ENCODE assay signal across 9 mouse cellular contexts in the genomic region with DNA sequence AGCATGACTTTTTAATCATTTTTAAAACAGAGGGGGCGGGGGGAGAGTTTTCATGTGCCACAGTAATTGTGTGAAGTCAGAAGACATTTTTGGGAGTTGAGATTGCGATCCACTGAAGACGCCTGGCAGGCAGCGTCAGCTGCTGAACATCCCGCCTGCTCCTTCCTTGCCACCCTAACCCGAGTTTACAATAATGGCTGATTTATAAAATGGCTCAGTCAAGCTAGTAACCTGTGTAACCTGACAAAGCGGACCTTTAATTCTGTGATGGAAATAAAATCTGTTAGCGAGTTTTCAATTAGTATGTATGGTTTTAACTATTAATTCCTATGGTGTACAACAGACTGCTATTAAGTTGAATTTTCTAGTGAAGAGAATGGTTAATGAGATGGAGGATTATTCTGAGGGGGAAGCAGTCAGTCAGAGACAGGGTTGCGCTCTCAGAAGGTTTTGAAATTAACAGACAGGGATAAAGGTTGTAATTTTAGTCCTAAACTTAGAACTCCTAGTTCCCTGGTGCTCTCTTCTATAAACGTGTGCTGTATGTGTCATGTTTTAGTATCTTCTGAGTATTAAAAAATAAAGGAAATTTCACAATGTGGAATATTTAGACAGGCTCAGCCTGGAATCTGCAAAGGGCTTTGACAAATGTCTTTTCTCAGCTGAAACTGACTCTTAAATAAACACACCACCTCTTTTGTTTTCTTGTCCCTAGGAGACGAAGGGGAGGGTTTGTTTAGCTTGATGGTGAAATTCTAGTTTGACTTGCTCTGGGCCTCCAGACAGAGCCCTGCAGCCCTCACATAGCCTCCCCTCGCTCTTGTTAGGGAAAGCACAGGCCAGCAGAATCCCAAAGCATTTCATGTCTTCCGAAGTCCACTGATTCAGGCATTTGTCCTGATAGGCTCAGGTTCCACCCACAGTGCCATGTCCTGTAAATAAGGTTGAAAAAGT. TPM values are rescaled to one million over a fixed set of nuclear protein-coding genes. Genes with fewer than 3 reads are reported as not detected.
DNase-seq lines count a peak whose midpoint lies in the region; ATAC-seq lines count a peak whose summit lies in the region.
"Had no signal": no experiment of that assay in that cellular context is flagged by ENCODE, and none has a peak within 500 bp of the region (broad histone marks: within the 10 kb centered on the region; RNA-seq: fewer than 3 reads in every experiment).

No protein-coding gene starts in this region.

- H3K4me2 ChIP-seq in intestine, embryonic 15.5 days (replicated peaks) = no peak overlapping the region

- H3K36me3 ChIP-seq in intestine, embryonic 15.5 days = peaks cover 18% of the 10 kb centered on the region; the same call in 1 of the 2 replicates

- WGBS in intestine, embryonic 15.5 days = 46% methylated on average over 13 of the region's 13 CpGs

- intact Hi-C loops in heart, postnatal 10 days (cut with DNase I) = no loop called here

- ATAC-seq in intestine, embryonic 15.5 days = peak; percentile 68

- no peak overlapping the region for H3K4me3 ChIP-seq in brown adipose tissue, adult 24 weeks (ENCODE audit: insufficient read depth, low read depth, low read length)
- no peak overlapping the region for H3K4me3 ChIP-seq in intestine, embryonic 15.5 days (replicated peaks)

- peaks cover 6% of the 10 kb centered on the region for H3K4me1 ChIP-seq in brown adipose tissue, adult 24 weeks (ENCODE audit: control insufficient read depth, insufficient read depth, insufficient read length, low read length)
- H3K4me1 ChIP-seq in intestine, embryonic 15.5 days (replicated peaks) = peaks cover 9% of the 10 kb centered on the region; the same call in 1 of the 2 replicates

- H3K27ac ChIP-seq in brown adipose tissue, adult 24 weeks (replicated peaks; ENCODE audit: low read depth, low read length) = peak overlapping the region; percentile 7; the same call in 1 of the 2 replicates
- H3K27ac ChIP-seq in intestine, embryonic 15.5 days = peak overlapping the region; percentile 67

- H3K27me3 ChIP-seq in intestine, embryonic 15.5 days (replicated peaks) = no peaks in the 10 kb centered on the region

- no peaks in the 10 kb centered on the region for H3K9me3 ChIP-seq in intestine, embryonic 15.5 days

- DNase-seq in heart, adult 18-20 months = peak; percentile 35 to 44
- DNase-seq in heart, postnatal 10 days = no peak
- peak; percentile 26 for DNase-seq in mesoderm, embryonic 11.5 days (ENCODE audit: low read depth, low spot score)
- no peak for DNase-seq in ovary, postnatal 10 days (ENCODE audit: low spot score)
- no peak for DNase-seq in urinary bladder, postnatal 25 days (ENCODE audit: low spot score)
- DNase-seq in layer of hippocampus, adult 9-10 months (ENCODE audit: low spot score) = no peak
- DNase-seq: gastrocnemius, postnatal 14 days had no signal

- no peak overlapping the region for H3K9ac ChIP-seq in intestine, embryonic 15.5 days

RNA-seq across cellular contexts. Expression of gene Trp53bp2, which starts 51.6 kb away (rescaled TPM):
- total RNA-seq in heart, adult 18-20 months (2021) = 1 to 10 TPM; 8.9 to 9.1 TPM
- 10 to 100 TPM; 17.2 to 20.3 TPM for total RNA-seq in heart, postnatal 10 days (2021)
- 7.6 and 7.7 TPM in 2 replicates for polyA plus RNA-seq in brown adipose tissue, adult 24 weeks (2012; ENCODE audit: insufficient read depth, insufficient read length, missing spikeins)
- 20.3 and 22.6 TPM in 2 replicates for polyA plus RNA-seq in intestine, embryonic 15.5 days (2015; fragmentation: Nextera tagmentation; extraction: Ambion mirVana)

RNA-seq across cellular contexts. Expression of gene Capn2, which starts 56.8 kb away (rescaled TPM):
- 10 to 100 TPM; 67.5 to 68.4 TPM for total RNA-seq in heart, adult 18-20 months (2021)
- total RNA-seq in heart, postnatal 10 days (2021) = 10 to 100 TPM; 87.8 to 91.2 TPM
- polyA plus RNA-seq in brown adipose tissue, adult 24 weeks (2012; ENCODE audit: insufficient read depth, insufficient read length, missing spikeins) = 108 and 113 TPM in 2 replicates
- 85.5 and 95.1 TPM in 2 replicates for polyA plus RNA-seq in intestine, embryonic 15.5 days (2015; fragmentation: Nextera tagmentation; extraction: Ambion mirVana)

Comparison
In these comparisons a context has a peak if more than half of its experiments do, and no peak if none do; other contexts are left out.
1. DNase-seq: peak in heart, adult 18-20 months (2 of 2) and mesoderm, embryonic 11.5 days (single experiment); none in heart, postnatal 10 days (0 of 2), ovary, postnatal 10 days (single experiment), urinary bladder, postnatal 25 days (single experiment) and layer of hippocampus, adult 9-10 months (single experiment).